Mouse (Mus musculus) ES-Bruce4 (cell line): Measurements from ENCODE around the gene Paqr6. TPM values are rescaled to one million over a fixed set of nuclear protein-coding genes. Genes with fewer than 3 reads are reported as not detected.
"Not testable (repeated sequence)": the region's sequence is repeated elsewhere in the genome, so short reads cannot be mapped to it uniquely, and the experiment has no call there.

Source experiments
- H3K27ac ChIP-seq: 2 replicates; pipeline ENCODE4 v1.5.1; 2012; ENCODE audit warnings: low read length, inconsistent platforms; ENCODE audit not compliant: insufficient read depth
- H3K27me3 ChIP-seq: 2 replicates; pipeline ENCODE4 v1.6.1; 2012; ENCODE audit warnings: mild to moderate bottlenecking, low read length, inconsistent platforms; ENCODE audit not compliant: control insufficient read depth, poor library complexity, insufficient read depth, severe bottlenecking
- H3K36me3 ChIP-seq: 2 replicates; pipeline ENCODE4 v1.6.1; 2012; ENCODE audit warnings: inconsistent platforms, mild to moderate bottlenecking, low read length, moderate library complexity; ENCODE audit not compliant: control insufficient read depth, poor library complexity, insufficient read depth, severe bottlenecking
- H3K4me1 ChIP-seq: one replicate; pipeline ENCODE4 v1.8.1; 2011; ENCODE audit warnings: low read length; ENCODE audit not compliant: control insufficient read depth, insufficient read depth
- H3K4me3 ChIP-seq: 2 replicates; pipeline ENCODE4 v1.5.1; 2011; ENCODE audit warnings: low read depth, mild to moderate bottlenecking, low read length
- H3K9ac ChIP-seq: 2 replicates; pipeline ENCODE4 v1.6.1; 2012; ENCODE audit warnings: low read depth, mild to moderate bottlenecking, inconsistent platforms; ENCODE audit not compliant: poor library complexity, severe bottlenecking
- H3K9me3 ChIP-seq: replicated peaks from 2 replicates; pipeline ENCODE4 v1.6.1; 2012; ENCODE audit warnings: mild to moderate bottlenecking, low read length, inconsistent platforms; ENCODE audit not compliant: control insufficient read depth, poor library complexity, insufficient read depth, severe bottlenecking
- CTCF ChIP-seq: IDR thresholded peaks from one replicate; pipeline ENCODE4 v1.8.1; 2011; ENCODE audit warnings: low read depth, low read length
- EP300 ChIP-seq: IDR thresholded peaks from 2 replicates; pipeline ENCODE4 v1.6.1; 2011; ENCODE audit warnings: low read depth, low read length; ENCODE audit not compliant: insufficient read depth
- POLR2A ChIP-seq: IDR thresholded peaks from one replicate; pipeline ENCODE4 v1.8.1; 2011; ENCODE audit warnings: low read length; ENCODE audit not compliant: insufficient read depth
- polyA plus RNA-seq: library from polyadenylated mRNA; stranded (reverse); fragments of >200 nt; gene quantifications from 2 replicates; pipeline ENCODE4 v1.2.4, GENCODE M21; 2011; ENCODE audit warnings: low read depth; ENCODE audit not compliant: missing spikeins, insufficient read depth, insufficient read length

Gene Paqr6
- polyA plus RNA-seq, 1 experiment: 6.8 TPM

DNA sequence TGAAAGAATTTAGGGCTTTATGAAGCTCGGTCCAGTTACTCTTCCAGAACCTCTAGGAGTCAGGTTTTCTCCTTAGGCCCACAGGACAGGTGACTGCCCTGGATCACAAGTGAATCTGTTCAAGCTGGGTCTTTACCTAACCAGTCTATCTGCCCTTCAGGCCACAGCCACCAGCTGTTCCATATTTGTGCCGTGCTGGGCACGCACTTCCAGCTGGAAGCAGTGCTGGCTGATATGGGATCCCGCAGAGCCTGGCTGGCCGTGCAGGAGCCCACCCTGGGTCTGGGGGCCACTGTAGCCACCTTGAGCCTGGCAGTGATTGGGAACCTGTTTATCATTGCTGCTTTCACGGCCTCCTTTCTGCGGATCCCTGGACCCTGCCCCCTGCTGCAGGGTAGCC lies 12.3 kb downstream of the Paqr6 start:
- not testable (repeated sequence) for H3K4me1 ChIP-seq, H3K27ac ChIP-seq

DNA sequence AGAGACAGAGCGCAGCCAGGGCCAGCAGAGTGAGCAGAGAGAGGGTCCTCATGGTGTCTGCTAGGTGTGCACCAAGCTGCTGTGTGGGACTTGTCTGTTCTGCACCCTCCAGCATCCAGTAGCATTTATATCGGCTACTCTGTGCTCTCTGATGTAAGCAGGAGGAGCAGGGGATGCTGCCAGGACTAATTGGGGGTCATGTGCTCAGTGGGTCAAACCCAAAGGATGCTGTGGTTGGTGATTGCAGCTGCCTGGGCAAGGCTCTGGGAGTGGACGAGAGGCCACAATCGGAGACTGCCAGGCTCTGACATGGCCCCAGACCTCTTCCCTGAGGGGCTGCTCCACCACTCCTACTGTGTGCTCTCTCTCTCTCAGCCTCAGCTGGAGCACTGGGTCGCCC lies 14.2 kb downstream of the Paqr6 start, which contains the start of gene Bglap2:
Gene Bglap2, minus strand, starts transcription at position 101 of the 400 bp plus-strand sequence.
- H3K27ac ChIP-seq, H3K27me3 ChIP-seq, H3K9me3 ChIP-seq, H3K9ac ChIP-seq, H3K4me1 ChIP-seq, H3K4me3 ChIP-seq, H3K36me3 ChIP-seq: not testable (repeated sequence)

More for the DNA sequence above, 12.3 kb downstream of the Paqr6 start:
- H3K36me3 ChIP-seq, H3K9me3 ChIP-seq, H3K27me3 ChIP-seq, H3K9ac ChIP-seq, H3K4me3 ChIP-seq: not testable (repeated sequence)

DNA sequence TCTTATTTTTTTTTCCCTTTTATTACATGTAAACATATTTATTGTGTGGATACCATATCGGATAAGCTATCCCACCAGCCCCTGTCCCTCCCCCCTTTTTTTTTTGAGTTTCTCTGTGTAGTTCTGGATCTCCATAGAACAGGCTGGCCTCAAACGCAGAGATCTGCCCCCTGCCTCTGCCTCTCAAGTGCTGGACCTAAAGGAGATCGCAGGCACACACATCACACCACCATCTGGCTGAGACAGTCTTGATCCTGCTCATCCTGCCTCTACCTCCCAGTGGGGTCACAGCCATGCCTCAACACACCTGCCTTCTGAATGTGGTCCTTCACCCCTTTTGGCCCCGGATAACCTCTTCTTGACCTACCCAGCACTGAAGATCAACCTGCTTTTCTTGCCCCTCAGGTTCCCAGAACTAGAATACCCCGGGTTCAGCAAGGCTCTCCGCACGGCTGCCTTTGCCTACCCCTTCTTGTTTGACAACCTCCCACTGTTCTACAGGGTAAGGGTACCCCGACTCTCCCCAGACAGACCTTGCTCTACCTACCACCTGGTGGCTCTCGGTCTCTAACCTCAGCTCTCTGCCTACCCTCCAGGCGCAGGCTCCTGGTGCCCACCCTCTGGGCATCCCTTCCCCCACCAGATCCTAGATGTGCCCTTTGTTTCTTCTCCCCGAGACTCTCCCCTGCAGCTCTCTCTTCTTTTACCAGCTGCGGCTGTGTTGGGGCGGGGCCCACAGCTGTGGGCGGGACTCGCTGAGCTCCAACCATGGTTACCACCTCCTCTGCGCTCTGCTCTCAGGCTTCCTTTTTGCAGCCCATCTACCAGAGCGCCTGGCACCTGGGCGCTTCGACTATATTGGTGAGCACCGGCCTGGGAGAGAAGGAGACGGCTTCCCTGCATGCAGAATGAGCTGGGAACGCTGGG lies 17.3 kb downstream of the Paqr6 start:
- H3K36me3 ChIP-seq, H3K9me3 ChIP-seq, H3K9ac ChIP-seq, H3K27ac ChIP-seq, H3K27me3 ChIP-seq, H3K4me1 ChIP-seq: not testable (repeated sequence)
- H3K4me3 ChIP-seq: 0 out of 2 replicates have a peak overlapping the region, but pooled peaks have one; percentile 43

DNA sequence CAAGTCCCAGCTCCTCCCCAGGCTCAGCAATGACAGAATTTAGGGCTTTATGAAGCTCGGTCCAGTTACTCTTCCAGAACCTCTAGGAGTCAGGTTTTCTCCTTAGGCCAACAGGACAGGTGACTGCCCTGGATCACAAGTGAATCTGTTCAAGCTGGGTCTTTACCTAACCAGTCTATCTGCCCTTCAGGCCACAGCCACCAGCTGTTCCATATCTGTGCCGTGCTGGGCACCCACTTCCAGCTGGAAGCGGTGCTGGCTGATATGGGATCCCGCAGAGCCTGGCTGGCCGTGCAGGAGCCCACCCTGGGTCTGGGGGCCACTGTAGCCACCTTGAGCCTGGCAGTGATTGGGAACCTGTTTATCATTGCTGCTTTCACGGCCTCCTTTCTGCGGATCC lies 18.0 kb downstream of the Paqr6 start:
- H3K4me1 ChIP-seq, H3K27ac ChIP-seq, H3K9me3 ChIP-seq, H3K9ac ChIP-seq, H3K27me3 ChIP-seq, H3K4me3 ChIP-seq, H3K36me3 ChIP-seq: not testable (repeated sequence)

DNA sequence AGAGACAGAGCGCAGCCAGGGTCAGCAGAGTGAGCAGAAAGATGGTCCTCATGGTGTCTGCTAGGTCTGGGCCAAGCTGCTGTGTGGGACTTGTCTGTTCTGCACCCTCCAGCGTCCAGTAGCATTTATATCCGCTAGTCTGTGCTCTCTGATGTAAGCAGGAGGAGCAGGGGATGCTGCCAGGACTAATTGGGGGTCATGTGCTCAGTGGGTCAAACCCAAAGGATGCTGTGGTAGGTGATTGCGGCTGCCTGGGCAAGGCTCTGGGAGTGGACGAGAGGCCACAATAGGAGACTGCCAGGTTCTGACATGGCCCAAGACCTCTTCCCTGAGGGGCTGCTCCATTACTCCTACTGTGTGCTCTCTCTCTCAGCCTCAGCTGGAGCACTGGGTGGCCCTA lies 20.0 kb downstream of the Paqr6 start, which contains the start of gene Bglap:
Gene Bglap, minus strand, starts transcription at position 101 of the 400 bp plus-strand sequence.
- Histone ChIP-seq H3K27me3 (no peaks in the 10 kb centered on the region), H3K9me3 (no peaks in the 10 kb centered on the region), H3K27ac (no peak within 1 kb of the TSS), H3K36me3 (no peaks in the 10 kb centered on the region), H3K4me3 (no peak within 1 kb of the TSS), H3K9ac (no peak within 1 kb of the TSS), H3K4me1 (no peaks in the 10 kb centered on the region)
- TF ChIP-seq CTCF (no peak), POLR2A (no peak), EP300 (no peak)

DNA sequence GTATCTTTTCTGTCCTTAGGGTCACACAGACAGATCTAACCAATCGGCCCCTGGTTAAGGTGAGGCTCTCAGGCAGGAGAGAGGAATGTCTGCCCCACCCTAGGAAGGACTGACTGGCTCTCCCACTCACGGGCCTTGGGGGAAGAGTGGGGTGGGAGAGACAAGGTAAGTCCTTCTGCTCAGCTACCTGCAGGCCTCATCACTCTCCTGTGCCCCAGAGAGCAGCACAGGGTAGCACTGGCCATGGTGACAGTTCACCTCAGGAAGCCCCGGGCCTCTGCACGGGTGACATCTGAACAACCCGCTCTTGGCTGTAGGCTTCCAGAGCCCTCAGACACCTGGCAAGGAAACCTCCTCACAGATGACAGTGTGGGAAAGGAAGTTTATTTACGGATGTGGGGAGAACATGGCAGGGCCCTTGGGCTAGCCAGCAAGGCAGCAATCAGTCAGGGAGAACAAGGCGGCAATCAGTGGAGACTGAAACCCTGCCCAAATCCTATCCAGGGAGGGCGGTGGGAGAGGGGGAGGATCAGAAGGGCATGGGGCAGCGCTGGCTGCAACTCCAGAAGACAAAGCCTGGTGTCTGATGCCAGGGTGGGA lies 29.5 kb downstream of the Paqr6 start:
- H3K27me3 ChIP-seq: no peaks in the 10 kb centered on the region
- H3K9me3 ChIP-seq: peaks cover 23% of the 10 kb centered on the region
- no peaks in the 10 kb centered on the region for H3K4me1 ChIP-seq
- no peak overlapping the region for H3K9ac ChIP-seq
- H3K27ac ChIP-seq: no peak overlapping the region
- TF ChIP-seq EP300: no peak
- TF ChIP-seq POLR2A: no peak
- TF ChIP-seq CTCF: no peak
- H3K4me3 ChIP-seq: no peak overlapping the region; the same call in 1 of the 2 replicates
- no peaks in the 10 kb centered on the region for H3K36me3 ChIP-seq
